Mouse (Mus musculus) T-helper 2 cell (primary cell): ENCODE data around the gene Ergic1.

ENCODE experiments used
- in situ Hi-C: fragments of 300-600 bp; cut with MboI, MseI; formaldehyde crosslinking; loops from one replicate; pipeline ENCODE4 v1.15.1; 2025; ENCODE audit warnings: high pct_unique_total_duplicates

Gene Ergic1

DNA sequence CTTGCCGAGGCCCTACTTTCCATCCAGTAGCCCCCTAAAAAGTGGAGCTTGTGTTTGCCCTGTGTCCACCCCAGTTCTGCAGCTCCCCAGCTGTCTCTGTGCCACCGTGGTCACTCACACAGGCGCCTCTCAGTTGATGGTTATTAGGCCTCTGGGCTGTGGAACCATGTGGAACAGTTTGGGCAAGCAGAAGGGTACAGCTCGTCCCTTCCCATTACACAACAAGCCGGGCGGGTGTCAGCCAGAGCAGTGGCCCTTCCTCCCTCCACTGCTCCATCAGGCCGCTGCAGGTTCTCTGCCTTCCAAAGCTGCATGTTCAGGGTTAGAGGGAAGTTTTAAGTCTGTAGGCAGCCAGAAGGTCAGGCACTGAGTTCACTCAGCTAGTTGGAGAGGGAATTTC, 129.8 kb downstream of the Ergic1 start:
- in situ Hi-C loops = loop anchor here (25.0 kb wide), 1 partner anchor 196 kb away; no protein-coding TSS in a partner anchor

DNA sequence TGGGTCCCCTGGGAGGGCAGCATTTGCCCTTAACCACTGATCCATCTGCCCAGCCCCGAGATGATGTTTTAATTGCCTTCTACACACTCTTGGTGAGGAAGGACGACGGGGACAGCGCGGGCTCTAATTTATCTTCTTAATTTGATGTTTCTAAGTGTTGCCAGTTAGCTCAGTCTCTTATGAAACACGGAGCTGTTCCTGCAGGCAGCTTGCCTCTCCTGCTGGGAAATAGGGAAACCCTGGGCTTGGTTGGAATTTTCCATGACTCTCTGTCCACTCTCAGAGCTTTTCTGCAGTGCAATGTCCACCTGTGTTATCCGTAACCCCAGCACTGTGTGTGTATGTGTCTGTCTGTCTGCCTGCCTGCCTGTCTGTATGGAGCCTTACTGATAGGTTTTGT, 132.1 kb downstream of the Ergic1 start:
- in situ Hi-C loops = loop anchor here (25.0 kb wide), 1 partner anchor 194 kb away; no protein-coding TSS in a partner anchor

DNA sequence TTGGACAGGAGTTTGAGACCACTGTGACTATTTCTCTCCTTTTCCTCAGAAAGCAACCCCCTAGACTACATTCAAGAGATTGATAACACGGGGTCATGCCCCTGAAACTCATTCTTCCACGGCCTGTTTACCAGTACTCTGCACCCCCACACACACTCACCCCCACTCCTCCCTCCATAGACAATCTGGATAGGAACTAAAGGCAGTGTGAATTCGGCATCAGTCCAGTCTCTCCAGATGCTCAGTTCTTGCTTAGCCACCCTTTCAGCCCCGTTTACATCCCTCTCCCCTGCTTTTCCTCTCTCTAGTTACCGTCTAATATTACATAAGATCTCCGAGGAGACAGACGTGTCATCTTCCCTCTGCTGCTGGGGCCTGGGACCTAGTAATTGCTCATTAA, 132.9 kb downstream of the Ergic1 start:
- in situ Hi-C loops = loop anchor here (25.0 kb wide), 1 partner anchor 193 kb away; no protein-coding TSS in a partner anchor

DNA sequence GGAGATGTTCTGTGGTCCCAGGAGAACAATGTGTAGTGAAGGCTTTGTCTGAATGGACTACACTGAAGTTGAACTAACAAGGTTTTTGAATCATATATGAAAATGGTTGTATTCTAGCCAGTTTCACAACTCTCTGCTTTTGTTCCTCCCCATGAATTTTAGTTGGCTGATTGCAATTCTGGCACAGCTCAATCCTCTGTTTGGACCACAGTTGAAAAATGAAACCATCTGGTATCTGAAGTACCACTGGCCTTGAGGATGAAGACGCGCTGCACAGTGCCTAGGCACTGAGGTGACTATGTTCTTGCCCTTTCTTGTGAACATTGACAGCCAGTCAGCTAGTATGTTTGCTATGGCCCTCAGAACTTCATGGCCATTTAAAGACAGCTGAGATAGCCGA, 133.9 kb downstream of the Ergic1 start:
- in situ Hi-C loops = loop anchor here (25.0 kb wide), 1 partner anchor 192 kb away; no protein-coding TSS in a partner anchor

DNA sequence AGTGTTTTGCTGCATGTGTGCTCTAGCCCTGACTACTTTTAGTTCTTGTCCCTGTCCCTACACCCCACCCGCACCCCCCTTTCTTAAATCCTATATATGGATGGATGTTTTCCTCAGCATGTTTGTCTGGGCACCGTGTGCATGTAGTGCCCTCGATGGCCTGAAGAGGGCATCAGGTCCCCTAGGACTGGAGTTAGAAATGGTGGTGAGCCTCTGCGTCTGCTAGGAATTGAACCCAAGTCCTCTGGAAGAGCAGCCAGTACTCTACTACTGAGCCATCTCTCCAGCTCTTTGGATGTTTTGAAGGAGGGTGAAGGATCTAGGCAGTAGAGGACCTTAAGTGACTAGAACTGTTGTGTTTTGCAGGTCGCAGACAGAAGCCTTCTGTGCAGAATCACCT, 137.6 kb downstream of the Ergic1 start:
- in situ Hi-C loops = loop anchor here (25.0 kb wide), 1 partner anchor 188 kb away; no protein-coding TSS in a partner anchor

DNA sequence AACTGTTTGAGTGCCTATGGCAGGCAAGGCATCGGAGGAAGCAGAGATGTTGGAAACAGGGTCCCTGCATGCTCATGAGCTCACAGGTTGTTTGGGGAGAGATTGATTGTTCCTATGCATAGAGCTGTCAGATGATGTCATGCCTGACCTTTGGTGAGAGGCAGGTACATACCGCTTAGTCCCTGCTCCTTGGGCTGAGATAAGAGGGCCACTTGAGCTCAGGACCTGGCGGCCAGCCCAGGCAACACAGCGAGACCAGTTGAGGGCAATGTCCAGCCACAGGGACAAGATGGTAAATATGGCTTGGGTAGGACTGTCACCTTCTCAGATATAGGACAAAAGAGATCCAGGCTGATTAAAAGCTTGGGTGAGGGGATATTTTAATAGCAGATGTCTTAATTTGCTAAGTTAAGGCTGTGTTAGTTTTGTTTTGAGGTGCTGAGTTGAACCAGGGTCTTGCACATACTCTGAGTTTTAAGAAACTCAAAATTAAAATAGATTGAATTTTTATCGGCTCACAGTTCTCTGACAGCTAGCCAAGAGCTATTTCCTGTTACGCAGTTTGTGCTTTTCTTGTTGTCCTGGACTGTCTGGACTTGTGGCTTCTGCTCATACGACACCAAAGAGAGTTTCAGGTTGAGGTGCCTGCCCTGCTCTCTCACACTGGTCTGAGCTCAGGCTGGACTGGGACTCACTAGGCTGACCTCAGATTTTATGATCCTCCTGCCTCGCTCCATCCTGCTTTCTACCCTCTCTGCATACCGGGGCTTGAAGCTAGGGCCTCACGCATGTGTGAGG, 138.7 kb downstream of the Ergic1 start:
- in situ Hi-C loops = loop anchor here (25.0 kb wide), 1 partner anchor 187 kb away; no protein-coding TSS in a partner anchor

DNA sequence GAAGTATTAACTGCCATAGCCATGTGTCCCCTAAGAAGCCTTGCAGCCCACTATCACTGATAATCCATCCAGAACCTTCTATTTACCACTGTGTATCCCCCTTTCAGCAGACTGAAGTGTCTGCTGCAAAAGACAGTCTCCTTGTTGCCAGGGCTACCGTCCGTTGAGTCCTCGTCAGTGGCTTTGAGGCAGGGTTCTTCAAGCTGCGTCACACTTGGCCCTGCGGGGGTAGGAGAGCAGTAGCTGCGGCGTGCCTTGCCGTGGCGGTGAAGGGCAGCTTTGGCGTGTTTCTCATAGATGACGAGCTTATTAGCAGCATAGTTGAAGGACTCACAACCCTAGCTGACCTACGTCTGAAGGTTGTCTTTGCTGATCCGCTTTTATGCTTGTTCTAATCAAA, 140.3 kb downstream of the Ergic1 start:
- in situ Hi-C loops = no loop called here

DNA sequence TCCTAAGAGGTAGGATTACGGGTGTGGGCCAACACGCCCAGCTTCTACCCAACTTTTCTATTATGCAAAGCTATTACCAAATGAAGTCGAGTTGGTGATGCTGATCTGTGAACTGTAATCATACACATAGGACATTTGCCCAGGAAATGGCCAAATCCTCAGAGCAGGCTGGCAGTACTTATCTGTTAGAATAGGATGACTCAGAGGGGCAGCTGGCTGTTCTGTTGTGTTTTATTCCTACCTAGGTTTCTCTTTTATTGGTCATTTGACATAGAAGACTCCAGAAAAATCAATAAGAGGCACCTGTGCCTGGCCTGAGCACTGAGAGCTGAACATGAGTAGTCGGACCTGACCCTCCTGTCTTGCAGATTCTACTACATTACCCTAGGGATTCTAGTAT, 141.3 kb downstream of the Ergic1 start:
- in situ Hi-C loops = no loop called here

DNA sequence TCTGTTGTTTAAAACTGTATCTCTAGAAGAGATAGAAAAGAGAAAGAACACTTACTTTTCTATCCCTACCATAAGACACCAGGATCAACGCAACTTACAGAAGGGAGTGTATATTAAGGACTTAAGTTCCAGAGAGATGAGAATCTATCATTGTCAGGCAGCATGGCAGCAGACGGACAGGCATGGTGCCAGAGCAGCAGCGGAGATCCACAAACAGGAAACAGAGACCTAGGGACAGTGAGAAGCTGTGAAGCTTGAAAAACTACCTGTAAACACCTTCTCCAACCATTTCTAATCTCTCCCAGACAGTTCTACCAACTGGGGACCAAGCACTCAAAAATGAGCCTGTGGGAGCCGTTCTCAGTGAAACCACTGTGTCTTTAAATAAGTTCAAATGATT, 142.4 kb downstream of the Ergic1 start:
- in situ Hi-C loops = no loop called here

DNA sequence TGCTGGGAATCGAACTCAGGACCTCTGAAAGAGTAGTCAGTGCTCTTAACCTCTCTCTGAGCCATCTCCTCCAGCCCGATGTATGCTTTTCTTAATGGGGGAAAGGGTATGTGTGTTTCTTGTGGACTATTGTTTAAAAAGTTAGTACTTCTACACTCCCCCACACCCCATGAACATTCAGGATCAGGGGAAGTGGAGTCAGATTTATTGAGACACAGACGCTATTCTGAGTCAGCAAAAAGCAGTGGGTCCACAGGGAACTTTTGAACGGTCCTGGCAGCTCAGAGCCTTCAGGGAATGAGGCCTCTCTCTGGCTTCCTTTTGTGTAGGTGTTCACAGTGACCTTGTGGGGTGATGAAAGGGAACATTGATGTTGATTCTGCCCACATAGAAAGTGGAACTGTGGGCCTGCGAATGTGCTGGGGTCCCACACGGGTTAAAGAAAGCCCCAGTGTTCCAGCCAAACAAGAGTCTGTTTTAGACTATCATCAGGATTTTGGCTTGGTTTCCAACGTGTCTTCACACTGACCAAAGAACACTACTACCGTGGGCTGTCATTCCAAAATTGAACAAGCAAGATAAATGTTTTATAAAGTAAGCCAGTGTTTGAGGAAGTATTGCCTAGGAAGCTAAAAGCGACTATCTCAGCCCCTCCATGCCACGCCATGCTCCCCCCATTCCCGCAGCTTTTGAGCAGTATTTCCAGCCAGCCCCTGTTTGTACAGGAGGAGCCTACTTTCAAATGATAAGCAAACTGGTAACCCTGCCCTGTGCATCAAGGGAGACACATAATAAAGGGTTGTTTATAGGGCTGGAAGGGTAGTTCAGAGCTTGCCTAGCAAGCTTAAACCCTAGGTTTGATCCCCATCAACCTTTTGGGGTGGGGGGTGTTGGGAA, 144.4 kb downstream of the Ergic1 start:
- in situ Hi-C loops = no loop called here
